Mouse (Mus musculus): ENCODE measurements around the gene Fdxr.

Gene Fdxr

DNA sequence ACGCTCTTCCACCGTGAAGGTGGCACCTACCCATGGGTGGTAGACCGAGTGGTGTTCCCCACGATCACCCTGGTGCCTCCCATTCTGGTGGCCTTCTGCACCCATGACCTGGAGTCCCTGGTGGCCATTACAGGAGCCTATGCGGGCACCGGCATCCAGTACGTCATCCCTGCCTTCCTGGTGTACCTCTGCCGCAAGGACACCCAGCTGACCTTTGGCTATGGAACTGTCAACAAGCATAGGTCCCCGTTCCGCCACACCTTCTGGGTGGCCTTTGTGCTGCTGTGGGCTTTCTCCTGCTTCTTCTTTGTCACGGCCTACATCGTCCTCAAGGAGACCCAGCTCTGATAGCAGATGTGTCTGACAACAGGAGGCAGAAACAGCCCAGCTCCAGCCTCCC, 33.1 kb downstream of the Fdxr start:
- no peak for DNase-seq (ENCODE audit: inconsistent age in 2 of 2, low spot score in 1 of 2)

DNA sequence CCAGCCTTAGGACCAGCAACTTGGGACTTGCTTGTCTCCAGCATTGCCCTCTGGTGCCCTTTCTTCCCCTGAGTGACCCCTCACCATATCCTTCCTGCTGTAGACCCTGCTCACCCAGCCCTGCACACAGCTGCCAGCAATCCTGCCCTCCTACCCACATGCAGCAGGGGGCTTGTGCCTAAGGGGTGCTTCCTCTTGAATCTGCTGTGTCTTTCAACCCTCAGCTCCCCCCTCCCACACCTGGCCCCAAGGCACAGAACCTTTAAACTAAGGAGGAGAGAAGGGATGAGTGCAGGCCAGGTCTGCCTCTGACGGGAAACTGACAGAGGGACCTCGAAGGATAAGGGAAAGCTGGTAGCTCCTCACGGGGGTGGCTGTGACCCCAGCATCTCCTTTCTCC, 34.1 kb downstream of the Fdxr start:
- DNase-seq (ENCODE audit: inconsistent age in 2 of 2, low spot score in 1 of 2), result no peak

DNA sequence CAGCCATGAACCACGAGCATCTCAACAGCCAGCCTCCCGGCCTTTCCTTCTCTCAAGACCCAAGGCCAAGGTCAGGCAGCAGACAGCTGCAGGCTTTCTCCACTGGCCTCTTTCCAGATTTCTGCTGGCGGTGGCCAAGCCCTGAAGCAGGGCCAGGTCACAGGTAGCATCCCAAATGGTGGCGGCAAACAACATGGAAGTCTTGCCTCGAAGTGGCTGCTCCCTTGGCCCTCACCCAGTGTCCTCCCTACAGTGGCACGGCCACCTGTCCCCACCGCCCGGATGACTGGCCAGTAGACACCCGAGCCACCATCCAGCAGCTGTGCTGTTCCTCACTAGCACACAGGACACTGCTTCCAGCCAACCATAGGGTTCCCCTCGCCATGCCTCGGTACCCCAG, 35.4 kb downstream of the Fdxr start:
- peak; percentile 56 to 75 for DNase-seq (ENCODE audit: inconsistent age in 2 of 2, low spot score in 1 of 2)

DNA sequence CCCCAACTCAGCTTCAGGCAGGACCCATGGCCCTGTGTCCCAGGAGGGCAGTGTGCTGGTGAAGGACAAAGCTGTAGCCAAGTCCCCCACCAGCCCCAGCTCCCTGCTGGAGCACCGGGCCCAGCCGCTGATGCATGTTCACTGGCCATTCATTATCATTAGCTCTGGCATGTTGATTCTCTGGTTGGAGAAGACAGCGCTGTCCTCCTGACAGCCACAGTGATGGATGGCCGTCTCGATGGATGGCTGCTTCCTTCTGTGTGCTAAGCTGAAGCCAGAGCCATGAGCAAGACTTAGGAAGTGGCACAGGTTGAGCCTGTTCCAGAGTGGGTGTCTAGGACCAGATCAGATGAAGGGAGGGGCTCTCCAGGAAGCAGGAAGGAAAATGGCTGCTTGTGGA, 40.3 kb downstream of the Fdxr start:
- DNase-seq (ENCODE audit: inconsistent age in 2 of 2, low spot score in 1 of 2), result peak in 1 of 2 experiments; percentile 59

DNA sequence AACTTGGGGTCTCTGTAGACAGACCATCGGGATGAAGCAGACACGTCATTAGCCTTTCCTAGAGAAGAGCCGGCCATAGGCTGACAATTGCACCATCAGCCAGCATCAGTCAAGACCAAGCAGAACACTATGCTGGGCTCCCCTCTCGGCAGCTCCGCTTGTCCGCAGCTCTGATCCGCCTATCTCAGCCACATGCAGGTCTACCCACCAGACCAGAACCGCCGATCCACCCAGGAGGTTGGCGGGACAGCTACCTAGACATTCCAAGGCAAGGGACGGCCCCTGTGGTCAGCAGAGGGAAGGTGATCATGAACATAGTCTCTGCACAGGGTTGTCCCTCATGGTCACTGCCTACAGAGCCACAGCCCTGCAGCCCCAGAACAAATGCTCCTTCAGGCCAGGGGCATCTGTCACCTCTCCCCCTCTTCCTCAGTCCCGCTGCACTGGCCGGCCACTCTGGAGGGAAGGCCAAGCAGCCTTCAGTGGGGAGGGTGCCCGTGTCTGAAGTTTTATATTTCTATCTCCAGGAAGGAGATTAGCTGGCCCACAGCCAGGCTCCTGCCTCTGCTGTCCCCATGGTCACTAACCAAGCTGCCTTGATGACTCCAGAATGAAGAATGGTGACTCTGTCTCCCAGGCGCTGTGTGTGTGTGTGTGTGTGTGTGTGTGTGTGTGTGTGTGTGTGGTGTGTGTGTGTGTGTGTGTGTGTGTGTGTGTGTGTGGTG, 42.4 kb downstream of the Fdxr start:
- peak; percentile 74 to 81 for DNase-seq (ENCODE audit: inconsistent age in 2 of 2, low spot score in 1 of 2)

DNA sequence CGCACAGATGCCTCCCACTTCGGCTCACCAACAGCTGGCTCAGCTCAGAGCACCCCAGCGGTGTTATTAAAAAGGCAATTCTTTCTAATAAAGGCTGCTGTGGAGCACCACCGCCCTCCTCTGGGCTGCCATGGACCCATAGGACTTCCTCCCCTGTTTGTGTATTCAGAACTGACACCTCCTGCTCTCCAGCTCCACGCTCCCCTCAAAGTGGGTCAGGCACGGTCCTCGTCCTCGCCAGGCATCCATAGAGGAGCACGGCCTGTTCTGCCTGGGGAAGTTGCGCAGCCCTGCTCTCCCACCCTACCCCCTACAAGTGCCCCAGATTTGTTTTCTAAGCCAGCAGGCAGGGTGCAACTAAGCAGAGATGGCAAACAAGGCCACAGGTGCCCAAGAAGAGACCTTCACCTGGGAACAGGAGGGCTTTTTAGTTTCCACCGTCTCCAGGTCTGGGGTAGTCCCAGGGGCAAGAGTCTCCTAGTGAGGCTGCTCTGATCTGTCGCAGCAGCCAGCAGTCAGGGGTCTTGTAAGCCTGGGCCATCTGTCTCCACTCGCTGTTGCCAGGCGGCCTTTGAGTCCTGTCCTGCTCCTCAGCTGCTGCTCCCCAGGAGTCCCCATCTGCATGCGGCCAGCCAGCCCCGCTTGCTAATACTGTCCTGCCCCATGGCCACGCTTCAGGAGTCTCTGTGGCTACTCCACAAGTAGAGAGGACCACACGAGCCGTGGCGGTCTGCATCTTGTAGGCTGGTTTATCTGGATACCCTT, 43.1 kb downstream of the Fdxr start:
- no peak for DNase-seq (ENCODE audit: inconsistent age in 2 of 2, low spot score in 1 of 2)

GRCm38 (mm10) chr11:115232889-115233288, 44.0 kb downstream of the Fdxr start:
- DNase-seq (ENCODE audit: inconsistent age in 2 of 2, low spot score in 1 of 2), result no peak

DNA sequence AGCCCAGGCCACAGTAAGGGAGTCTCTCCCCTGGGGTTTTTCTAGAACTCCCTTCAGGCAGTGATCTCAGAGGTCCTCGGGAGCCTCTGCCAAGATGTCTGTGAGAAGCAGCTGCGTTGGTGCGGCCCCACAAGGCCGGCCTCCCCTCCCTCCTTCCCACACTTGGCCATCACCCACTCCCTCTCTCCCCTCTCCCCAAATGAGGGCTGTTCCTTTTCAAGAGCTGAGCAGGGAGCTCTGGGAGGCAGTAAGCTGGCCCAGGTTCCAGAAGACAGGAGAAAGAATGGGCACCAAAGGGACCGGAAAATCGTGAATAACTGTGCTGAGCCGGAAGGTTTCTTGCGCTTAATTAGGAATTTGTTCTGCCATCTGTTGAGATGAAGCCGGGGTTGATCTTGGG, 44.9 kb downstream of the Fdxr start:
- DNase-seq (ENCODE audit: inconsistent age in 2 of 2, low spot score in 1 of 2), result no peak

DNA sequence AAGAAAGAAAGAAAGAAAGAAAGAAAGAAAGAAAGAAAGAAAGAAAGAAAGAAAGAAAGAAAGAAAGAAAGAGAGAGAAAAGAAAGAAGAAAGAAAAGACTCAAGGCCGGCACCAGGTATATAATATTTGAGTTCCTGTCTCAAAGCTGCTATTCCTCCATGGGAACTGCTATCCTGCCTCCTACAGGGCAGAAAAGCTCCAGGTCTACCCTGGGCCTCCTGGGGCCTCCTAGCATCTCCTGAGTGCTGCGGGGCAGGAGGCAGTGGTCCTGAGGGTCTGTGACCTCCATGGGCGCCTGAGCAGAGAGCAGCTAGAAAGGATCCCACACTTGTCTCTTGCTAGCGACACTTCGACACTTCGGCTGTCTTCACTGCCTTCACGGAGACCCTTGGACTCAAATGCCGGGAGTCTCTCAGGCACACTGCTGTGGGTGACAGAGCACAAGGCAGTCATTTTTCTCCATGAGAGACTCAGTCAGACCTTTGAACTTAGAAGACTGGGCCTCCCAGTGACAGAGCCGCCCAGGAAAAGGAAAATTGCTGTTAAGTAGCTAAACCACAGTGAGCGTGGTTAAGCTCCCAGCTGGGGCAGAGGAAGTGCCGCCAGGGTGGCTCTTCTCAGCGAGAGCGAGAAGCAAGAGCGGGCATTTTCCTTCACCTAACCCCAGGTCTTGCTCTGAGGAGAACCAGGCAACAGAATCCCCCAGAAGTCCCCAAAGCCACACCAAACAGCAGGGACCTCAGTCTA, 45.5 kb downstream of the Fdxr start:
- DNase-seq (ENCODE audit: inconsistent age in 2 of 2, low spot score in 1 of 2), result no peak

DNA sequence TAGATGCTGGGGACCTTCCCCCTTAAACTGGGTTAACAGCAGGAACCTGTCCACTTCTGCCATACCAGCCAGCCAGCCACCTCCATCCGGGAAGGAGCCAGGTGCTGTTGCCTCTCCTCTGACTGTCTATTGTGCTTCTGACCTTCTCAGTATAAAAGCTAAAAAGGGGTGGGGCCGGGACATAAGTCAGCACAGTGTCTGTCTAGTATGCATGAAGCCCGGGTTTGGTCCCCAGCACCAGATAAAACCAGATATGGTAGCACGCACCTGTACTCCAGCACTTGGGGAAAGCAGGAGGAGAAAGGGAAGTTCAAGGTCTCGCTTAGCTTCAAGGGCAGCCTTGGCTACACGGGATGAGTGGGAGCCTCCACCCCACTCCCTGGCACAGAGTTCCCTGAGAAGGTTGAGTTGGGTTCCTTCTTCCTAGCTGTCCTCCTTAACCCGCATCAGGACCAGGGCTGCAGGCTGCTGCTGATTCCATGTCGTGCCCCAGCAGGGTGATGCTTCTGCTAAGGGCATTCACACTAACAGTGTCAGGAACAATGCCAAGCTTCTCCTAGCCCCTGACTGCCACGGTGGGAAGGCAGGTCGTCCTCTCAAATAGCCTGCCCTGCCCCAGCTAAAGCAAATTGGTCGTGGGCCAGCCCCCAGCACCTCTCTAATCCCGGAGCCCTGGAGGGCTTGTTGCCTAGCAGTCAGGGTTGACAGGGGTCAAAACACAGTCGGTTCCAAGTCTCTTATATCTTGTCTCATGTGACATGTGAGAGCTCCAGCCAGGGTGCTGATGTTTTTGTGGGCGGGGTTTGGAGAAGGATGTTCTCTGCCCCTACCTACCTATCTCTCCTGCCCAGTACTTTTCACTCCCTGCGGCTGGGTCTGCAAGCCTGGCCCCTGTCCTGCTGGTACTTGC, 47.6 kb downstream of the Fdxr start:
- peak in 1 of 2 experiments; percentile 63 for DNase-seq (ENCODE audit: inconsistent age in 2 of 2, low spot score in 1 of 2)

GRCm38 (mm10) chr11:115228430-115228829, 48.4 kb downstream of the Fdxr start:
- DNase-seq (ENCODE audit: inconsistent age in 2 of 2, low spot score in 1 of 2), result peak; percentile 45 to 62

DNA sequence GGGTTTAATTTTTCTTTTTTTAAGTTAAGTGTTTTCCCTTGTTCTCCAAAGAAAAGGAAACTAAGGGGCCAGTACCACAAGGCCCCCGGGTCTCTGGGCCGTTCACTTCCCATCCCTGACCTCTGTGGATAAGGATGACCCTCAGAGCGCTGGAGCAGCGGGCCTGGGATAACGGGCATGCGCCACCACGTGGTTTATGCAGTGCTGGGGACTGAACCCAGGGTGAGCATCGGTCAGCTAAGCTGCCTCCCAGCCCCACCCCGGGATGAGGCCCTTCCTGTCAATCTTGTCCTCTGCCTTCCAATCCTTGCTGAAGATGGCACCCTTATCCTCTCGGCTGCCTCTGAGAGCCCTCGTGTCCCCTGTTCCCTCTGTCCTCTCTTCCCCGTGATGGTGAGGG, 49.2 kb downstream of the Fdxr start:
- DNase-seq (ENCODE audit: inconsistent age in 2 of 2, low spot score in 1 of 2), result no peak

- DNase-seq (ENCODE audit: inconsistent age in 2 of 2, low spot score in 1 of 2), result no peak
Observed at GRCm38 (mm10) chr11:115226811-115227491, 49.9 kb downstream of the Fdxr start.

DNA sequence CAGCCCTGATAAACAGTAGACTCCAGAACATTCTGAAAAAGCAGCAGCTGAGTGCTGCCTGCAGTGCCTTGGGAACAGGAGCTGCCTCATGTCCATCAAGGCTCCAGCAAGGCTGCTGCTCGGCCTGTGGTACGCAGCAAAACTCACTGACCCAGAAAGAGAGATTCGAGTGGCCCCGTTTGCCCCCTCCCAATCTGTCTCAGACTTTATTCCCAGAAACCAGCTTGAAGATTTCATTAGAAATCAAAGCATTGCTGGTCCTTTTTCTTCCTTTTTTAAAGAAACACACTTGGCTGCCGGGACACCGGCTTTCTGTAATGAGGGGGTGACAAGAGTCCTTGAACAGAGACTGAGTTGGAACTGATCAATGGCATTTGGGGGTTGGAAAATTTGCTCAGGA, 51.5 kb downstream of the Fdxr start:
- no peak for DNase-seq (ENCODE audit: inconsistent age in 2 of 2, low spot score in 1 of 2)

DNA sequence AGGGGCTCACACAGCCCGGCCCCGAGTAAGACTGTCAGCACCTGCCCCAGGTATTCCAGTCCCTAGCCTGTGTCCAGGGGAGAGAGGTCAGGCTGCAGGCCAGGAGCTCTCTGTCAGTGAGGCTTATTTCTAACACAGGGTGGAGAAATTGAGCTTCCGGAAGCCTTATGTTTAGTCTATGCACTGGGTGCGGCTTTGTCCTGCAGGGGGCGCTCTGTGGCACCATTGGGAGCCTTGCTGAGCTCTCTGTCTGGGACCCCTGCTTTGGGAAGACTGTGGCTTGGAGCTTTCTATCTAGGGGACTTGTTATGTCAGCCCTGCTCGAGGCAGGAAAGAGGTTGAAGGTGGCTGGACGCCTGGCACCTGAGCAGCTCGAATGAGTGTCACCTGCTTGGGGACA, 52.0 kb downstream of the Fdxr start:
- peak; percentile 63 to 74 for DNase-seq (ENCODE audit: inconsistent age in 2 of 2, low spot score in 1 of 2)

GRCm38 (mm10) chr11:115223877-115224276, 53.0 kb downstream of the Fdxr start:
- peak; percentile 72 to 73 for DNase-seq (ENCODE audit: inconsistent age in 2 of 2, low spot score in 1 of 2)

- DNase-seq (ENCODE audit: inconsistent age in 2 of 2, low spot score in 1 of 2), result no peak
Observed at GRCm38 (mm10) chr11:115223451-115223850, 53.4 kb downstream of the Fdxr start.

DNA sequence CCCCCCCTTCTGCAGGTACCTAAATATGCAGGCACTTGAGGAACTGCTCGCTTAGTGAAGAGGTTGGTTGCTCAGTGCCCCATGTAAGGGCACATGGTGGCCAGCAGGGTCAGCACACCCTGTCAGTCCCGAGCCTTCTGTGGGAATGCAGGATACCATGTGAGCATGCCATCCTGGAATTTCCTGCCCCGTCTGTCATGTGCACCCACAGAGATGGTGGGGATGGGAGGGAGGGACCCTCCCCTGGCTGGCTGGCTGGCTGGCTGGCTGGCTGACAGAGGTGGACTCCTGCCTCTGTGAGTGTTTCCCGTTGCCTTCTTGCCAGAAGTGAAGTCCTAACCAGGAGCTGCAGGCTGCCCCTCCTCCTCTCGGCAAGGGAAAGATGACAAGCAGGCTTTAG, 54.3 kb downstream of the Fdxr start:
- DNase-seq (ENCODE audit: inconsistent age in 2 of 2, low spot score in 1 of 2), result no peak

GRCm38 (mm10) chr11:115222077-115222476, 54.8 kb downstream of the Fdxr start:
- DNase-seq (ENCODE audit: inconsistent age in 2 of 2, low spot score in 1 of 2), result no peak

- DNase-seq (ENCODE audit: inconsistent age in 2 of 2, low spot score in 1 of 2), result no peak
Observed at GRCm38 (mm10) chr11:115219685-115220084, 57.2 kb downstream of the Fdxr start.

All from adrenal gland, adult (tissue).